Mouse (Mus musculus) heart, postnatal 10 days (tissue): ENCODE measurements around the gene Nab2. TPM values are rescaled to one million over a fixed set of nuclear protein-coding genes. Genes with fewer than 3 reads are reported as not detected.
"Not testable (repeated sequence)": the region's sequence is repeated elsewhere in the genome, so short reads cannot be mapped to it uniquely, and the experiment has no call there.

Experiments used
- DNase-seq, 2 experiments: peaks; one replicate each; pipeline ENCODE4 v3.0.0; 2021
- intact Hi-C: fragments of 180-260 bp; cut with DNase I; formaldehyde crosslinking; loops from one replicate; pipeline ENCODE4 v1.15.1; 2025
- total RNA-seq, 2 experiments: library from RNA; stranded (reverse); gene quantifications; 2 replicates each; pipeline ENCODE4 v1.2.3; 2021

Gene Nab2
- total RNA-seq, 2 experiments from 2014 or later: 8.5 to 11.7 TPM

- peak; percentile 95 to 96 for DNase-seq
- intact Hi-C loops: loop anchor here (1.0 to 5.0 kb wide), 4 partner anchors 59 to 332 kb away; partner anchors contain the start of gene Hsd17b6
These were observed 6.6 kb upstream of the Nab2 start for GRCm38 (mm10) chr10:127674794-127675522.

DNA sequence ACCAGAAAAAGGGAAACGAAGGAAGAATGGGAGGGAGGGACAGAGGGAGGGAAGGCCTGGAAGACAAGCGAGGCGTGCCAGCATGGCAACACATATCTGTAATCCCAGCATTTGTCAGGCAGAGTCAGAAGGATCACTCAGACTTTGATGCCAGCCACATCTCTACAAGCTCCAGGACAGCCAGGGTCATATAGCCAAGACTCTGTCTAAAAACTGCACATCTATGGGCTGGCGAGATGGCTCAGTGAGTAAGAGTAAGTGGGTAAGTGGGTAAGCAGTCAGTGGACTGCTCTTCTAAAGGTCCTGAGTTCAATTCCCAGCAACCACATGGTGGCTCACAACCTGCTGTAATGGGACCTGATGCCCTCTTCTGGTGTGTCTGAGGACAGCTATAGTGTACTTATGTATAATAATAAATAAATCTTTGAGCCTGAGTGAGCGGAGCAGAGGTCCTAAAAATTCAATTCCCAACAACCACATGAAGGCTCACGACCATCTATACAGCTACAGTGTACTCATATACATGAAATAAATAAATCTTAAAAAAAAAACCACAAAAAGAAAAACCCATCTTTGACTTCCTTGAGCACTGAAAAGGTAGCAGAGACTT, 5.8 kb upstream of the Nab2 start:
- intact Hi-C loops: no loop called here
- no peak for DNase-seq

DNA sequence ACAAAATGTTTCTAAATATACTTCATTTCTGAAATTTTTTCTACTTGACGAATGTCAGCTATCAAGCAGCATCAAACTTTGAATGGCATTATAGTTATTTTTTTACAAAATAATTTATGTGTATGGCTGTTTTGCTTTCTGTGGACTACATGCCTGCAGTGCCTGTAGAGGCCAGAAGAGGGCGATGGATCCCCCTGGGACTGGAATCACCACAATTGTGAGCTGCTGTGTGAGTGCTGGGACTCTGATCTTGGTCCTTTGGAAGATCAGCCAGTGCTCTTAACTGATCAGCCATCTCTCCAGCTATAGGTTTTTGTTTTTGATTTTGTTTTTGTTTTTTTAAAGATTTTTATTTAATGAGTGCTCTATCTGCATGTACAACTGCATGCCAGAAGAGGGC, 2.9 kb upstream of the Nab2 start:
- intact Hi-C loops: no loop called here
- DNase-seq: peak in 1 of 2 experiments; percentile 53

DNA sequence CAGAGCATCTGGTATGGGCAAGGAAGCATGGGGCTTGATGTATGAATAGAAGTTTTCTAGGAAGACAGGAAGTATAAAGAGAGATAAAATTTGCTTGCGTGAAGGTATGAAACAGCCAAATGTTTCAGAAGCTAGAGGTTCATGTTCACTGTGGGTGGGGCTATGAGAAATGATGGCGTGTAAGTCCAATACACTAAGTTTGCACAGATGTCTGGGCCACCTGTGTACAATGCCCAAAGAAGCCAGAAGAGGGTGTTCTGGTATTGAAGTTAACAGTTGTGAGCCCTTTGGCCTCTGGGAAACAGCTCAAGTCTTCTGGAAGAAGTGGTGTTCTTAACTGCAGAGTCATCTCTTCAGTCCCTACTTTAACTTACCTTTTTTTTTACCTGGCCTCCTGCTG, 1.8 kb upstream of the Nab2 start:
- intact Hi-C loops: no loop called here
- DNase-seq: no peak

DNA sequence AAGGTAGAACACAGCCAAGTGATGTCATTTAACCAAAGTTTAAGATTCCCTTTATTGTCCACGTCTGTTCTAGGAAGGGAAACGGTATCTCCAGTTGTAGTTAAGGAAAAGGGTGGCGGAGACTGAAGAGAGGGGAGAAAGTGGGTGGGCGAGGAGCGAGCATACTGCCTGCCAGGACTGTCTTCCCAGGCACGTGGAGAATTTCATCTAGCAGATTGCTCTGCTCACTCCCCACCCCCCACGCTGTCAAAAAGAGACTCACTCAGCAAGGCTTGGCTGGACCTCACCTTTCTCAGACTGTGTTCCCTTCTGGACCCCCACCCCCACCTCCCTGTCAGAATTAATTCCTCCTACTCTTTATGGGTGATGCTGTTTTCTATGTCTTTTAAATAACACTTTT, 802 bp upstream of the Nab2 start:
- DNase-seq: peak; percentile 46 to 58
- intact Hi-C loops: loop anchor here (10.0 kb wide), 2 partner anchors 374 to 474 kb away; partner anchors contain the start of genes Arhgef25 and Dtx3

DNA sequence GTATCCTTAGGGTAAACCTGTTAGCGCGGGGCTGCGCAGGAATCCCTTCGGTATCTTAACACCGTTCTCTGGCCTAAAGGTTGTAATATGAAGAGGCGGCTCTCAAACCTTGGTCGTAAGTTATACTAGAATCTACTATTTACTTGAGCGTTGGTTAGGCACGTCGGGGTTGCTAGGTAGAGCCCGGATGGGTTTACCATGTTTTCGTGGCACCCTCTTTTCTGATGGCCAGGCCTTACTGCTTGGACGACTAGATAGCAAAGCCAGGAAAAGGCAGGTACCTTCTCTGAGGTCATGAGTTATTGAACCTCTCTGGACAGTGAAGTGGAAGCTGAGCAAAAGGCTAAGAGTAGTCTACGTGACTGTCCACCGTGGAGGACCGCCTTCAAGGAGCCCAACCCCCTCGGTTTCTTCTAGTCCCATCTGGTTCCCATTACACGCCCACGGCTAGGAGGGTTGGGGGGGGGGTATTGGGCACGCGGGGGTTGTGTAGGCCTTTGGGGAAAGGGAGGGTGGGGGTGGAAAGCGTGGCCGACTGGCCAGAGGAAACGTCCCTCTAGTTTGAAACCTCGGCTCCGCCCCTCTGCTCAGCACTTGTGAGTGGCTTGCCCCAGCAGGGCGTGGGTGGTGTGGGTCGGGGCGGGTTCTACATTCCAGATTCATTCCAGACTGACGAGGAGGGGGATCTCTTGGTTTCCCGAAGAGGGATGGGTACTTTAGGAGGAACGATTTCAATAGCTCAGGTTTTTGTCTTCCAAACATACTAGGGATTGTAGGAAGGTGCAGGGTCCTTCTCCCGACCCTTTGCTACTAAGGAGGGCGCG, 887 bp downstream of the Nab2 start:
- intact Hi-C loops: loop anchor here (2.0 to 10.0 kb wide), 3 partner anchors 25 to 473 kb away; partner anchors contain the start of genes Arhgef25, Dtx3 and Stat6
- DNase-seq: peak; percentile 92 to 93

DNA sequence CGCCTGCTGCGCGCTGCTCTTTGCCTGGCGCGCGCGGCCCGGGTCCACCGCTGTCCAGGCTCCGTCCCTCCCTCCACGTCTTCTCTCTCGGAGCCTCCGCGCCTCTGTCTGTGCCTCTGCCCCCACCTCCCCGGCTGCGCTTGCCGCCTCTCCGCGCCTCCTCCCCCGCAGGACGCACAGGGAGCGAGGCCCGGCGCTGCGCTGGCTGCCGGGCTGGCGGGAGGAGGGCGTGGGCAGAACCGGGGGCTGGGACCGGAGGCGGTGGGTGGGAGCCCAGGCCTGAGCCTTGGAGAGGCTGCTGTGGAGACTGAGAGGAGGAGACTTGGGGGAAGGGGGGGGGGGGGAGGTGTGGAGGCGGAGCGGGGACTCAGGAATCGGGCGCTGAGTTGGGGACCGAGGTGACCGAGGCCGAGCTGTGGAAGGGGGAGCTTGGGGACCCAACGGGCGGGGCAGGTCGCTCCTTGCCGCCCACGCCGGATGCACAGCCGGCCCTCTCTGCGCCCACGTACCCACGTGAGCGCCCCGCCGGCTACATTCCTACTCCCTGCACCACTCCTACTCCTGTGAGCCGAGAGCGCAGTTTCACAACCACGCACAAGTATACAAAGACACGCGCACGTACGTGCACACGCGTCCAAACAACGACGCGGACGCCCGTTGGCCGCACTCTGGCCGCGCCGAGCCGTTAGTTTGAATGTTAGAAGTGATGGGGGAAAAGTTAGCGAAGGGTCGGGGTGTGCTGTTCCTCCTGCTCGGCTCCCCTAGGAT, 1.7 kb downstream of the Nab2 start, which contains the start of gene Nemp1:
TSS of gene Nemp1 (plus strand) at position 401 of the 768 bp plus-strand sequence.
- intact Hi-C loops: loop anchor here (2.0 to 10.0 kb wide), 3 partner anchors 24 to 472 kb away; partner anchors contain the start of genes Arhgef25, Dtx3 and Stat6

DNA sequence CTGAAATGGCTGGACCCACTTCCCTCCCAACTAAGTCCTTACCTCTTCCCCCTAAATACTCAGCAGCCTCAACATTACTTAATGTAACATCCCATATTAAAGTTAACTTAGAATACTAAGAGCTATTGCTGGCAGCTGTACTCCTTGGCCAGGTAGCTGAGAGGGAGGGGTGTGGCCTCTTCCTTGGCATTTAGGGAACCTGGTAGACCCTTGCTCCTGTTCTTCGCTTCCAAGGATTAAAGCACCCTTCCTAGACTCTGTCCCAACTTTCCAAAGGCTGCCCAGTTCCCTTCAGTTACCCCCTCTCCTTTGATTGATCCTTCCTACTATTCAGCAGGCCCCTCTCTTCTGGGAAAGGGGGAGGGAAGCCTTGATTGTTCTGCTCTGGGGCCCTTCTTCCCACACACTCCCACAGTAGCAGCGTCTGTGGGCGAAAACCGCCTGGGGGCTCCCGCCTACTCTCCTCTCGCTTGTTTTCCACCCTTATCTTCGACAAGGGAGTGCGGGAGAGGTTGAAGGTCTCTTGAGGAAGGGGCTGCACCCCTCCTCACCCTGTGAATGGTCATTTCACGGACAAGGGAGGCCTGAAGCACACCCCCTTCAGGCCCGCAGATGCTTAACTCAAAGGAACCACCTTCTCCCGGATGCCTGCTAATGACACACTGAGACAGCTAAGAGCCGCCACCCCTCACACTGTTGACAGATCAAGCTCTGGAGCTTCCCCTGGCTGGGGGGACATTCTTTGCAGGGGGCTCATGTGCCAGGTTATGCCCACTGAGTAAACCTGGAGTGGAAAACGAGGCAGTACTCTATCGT, 2.8 kb downstream of the Nab2 start:
- DNase-seq: peak; percentile 30 to 48
- intact Hi-C loops: loop anchor here (2.0 to 10.0 kb wide), 3 partner anchors 23 to 471 kb away; partner anchors contain the start of genes Arhgef25, Dtx3 and Stat6

More for the DNA sequence above, 1.7 kb downstream of the Nab2 start, which contains the start of gene Nemp1:
- peak; percentile 86 to 90 for DNase-seq

GRCm38 (mm10) chr10:127664891-127665290, 3.5 kb downstream of the Nab2 start:
- intact Hi-C loops: loop anchor here (10.0 kb wide), 2 partner anchors 370 to 470 kb away; partner anchors contain the start of genes Arhgef25 and Dtx3
- DNase-seq: peak in 1 of 2 experiments; percentile 9

GRCm38 (mm10) chr10:127664166-127664565, 4.2 kb downstream of the Nab2 start:
- DNase-seq: peak in 1 of 2 experiments; percentile 16
- intact Hi-C loops: loop anchor here (10.0 kb wide), 2 partner anchors 369 to 469 kb away; partner anchors contain the start of genes Arhgef25 and Dtx3

DNA sequence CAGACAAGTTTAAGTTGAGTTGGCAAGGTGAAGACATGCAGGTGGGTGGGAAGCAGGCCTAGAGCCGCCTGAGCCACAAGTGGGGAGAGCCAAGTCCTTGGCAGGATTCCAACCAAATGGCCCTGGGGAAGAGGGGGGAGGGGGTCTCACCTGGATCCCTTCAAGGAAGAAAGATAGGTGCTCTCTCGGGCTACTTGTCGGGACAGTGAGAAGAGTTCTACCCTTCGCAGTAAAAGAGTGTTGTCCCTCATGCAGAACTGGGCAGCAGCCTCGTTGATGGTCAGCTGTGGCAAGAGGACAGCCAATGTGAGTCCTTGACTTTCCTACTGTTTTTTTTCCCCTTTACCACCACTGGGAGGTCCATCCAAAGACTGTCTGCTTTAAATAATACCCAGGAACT, 4.8 kb downstream of the Nab2 start:
- peak in 1 of 2 experiments; percentile 20 for DNase-seq
- intact Hi-C loops: loop anchor here (10.0 kb wide), 2 partner anchors 369 to 469 kb away; partner anchors contain the start of genes Arhgef25 and Dtx3

DNA sequence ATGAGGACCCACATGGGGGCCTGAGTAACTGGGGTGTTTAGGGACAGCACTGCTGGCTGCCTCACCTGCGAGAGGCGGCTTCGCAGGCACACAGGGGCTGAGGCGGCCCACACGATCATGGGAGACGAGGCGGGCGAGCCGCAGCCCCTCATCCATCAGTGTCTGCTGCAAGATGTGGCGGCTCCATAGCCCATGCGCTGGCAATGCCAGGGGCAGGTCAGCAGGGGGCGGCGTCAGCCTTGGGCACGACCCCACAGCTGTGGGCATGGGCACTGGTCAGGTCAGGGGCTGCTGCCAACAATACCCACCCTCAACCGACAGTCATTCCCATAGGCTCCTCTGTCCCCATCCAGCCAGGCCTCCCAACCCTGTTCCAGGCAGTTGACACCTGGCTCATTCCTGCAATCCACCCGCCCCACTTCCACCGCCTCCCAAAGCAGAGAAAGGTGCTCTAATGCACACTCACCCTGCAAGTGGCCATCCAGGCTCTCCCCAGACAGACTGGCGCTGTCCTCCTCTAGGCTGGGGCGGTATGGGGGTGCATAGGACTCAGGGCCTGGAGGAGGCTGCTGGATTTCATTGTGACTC, 5.6 kb downstream of the Nab2 start:
- DNase-seq: peak; percentile 32 to 41
- intact Hi-C loops: loop anchor here (10.0 kb wide), 2 partner anchors 368 to 468 kb away; partner anchors contain the start of genes Arhgef25 and Dtx3

GRCm38 (mm10) chr10:127661915-127662663, 6.3 kb downstream of the Nab2 start:
- peak; percentile 78 to 79 for DNase-seq
- intact Hi-C loops: loop anchor here (2.0 to 10.0 kb wide), 3 partner anchors 17 to 467 kb away; partner anchors contain the start of genes Arhgef25 and Dtx3

- peak; percentile 44 to 46 for DNase-seq
- intact Hi-C loops: loop anchor here (2.0 to 10.0 kb wide), 3 partner anchors 17 to 467 kb away; partner anchors contain the start of genes Arhgef25 and Dtx3
These were observed 7.0 kb downstream of the Nab2 start for GRCm38 (mm10) chr10:127661291-127661914.

- DNase-seq: no peak
- intact Hi-C loops: no loop called here
These were observed 8.8 kb downstream of the Nab2 start for GRCm38 (mm10) chr10:127659551-127659950.

DNA sequence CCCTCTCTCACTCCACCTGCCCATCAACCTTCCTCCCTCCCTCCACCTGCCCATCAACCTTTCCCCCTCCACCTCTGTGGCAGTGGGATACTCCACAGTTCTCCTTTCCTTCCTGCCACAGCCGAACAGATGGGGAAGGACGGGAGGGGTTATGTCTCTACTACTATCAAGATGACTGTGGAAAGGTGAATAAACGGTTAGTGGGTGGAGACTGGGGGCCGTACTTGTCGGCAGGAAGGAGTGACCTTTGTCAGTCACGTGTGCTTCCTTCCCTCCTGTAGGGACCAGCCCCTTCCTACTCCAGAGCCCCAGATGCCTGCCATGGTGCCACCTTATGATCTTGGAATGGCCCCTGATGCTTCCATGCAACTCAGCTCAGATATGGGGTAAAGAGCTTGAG, 10.3 kb downstream of the Nab2 start:
- no peak for DNase-seq
- intact Hi-C loops: no loop called here

GRCm38 (mm10) chr10:127657617-127658016, 10.8 kb downstream of the Nab2 start:
- intact Hi-C loops: not testable (repeated sequence)

More at GRCm38 (mm10) chr10:127657617-127658016, 10.8 kb downstream of the Nab2 start:
- DNase-seq: not testable (repeated sequence)
